Mouse (Mus musculus) midbrain, embryonic 11.5 days (tissue): ENCODE results near the gene Polrmt. TPM values are rescaled to one million over a fixed set of nuclear protein-coding genes. Genes with fewer than 3 reads are reported as not detected.
A peak's percentile ranks its signal among the peaks of the same experiment; 100 is the strongest.
"Not testable (repeated sequence)": the region's sequence is repeated elsewhere in the genome, so short reads cannot be mapped to it uniquely, and the experiment has no call there.

ENCODE experiments used
- ATAC-seq: fragments of 200-750 bp; cut with Nextera tagmentation; 2 replicates; pipeline ENCODE4 v1.8.0; 2017; ENCODE audit warnings: moderate TSS enrichment, moderate library complexity; ENCODE audit not compliant: low FRiP score
- DNase-seq: peaks from one replicate; pipeline ENCODE4 v3.0.0; 2015; ENCODE audit warnings: low spot score; ENCODE audit errors: missing footprints
- H3K27ac ChIP-seq: fragments of 300-500 bp; sonication (generic); 2 replicates; pipeline ENCODE4 v1.5.1; 2014; ENCODE audit warnings: low read depth, low read length
- H3K27me3 ChIP-seq: fragments of 300-500 bp; sonication (generic); 2 replicates; pipeline ENCODE4 v1.6.1; 2014; ENCODE audit warnings: mild to moderate bottlenecking, low read length, moderate library complexity, mixed read lengths; ENCODE audit not compliant: control insufficient read depth, insufficient read depth
- H3K36me3 ChIP-seq: fragments of 300-500 bp; sonication (generic); 2 replicates; pipeline ENCODE4 v1.6.1; 2014; ENCODE audit warnings: mild to moderate bottlenecking, low read length, moderate library complexity, mixed read lengths; ENCODE audit not compliant: control insufficient read depth, insufficient read depth
- H3K4me1 ChIP-seq: fragments of 300-500 bp; sonication (generic); 2 replicates; pipeline ENCODE4 v1.6.1; 2014; ENCODE audit warnings: low read length; ENCODE audit not compliant: control insufficient read depth, insufficient read depth
- H3K4me2 ChIP-seq: fragments of 300-500 bp; sonication (generic); 2 replicates; pipeline ENCODE4 v1.6.1; 2014; ENCODE audit warnings: mild to moderate bottlenecking, moderate library complexity
- H3K4me3 ChIP-seq: fragments of 300-500 bp; sonication (generic); 2 replicates; pipeline ENCODE4 v1.5.1; 2014; ENCODE audit warnings: low read depth, low read length
- H3K9ac ChIP-seq: fragments of 300-500 bp; sonication (generic); 2 replicates; pipeline ENCODE4 v1.6.1; 2014; ENCODE audit warnings: low read length
- H3K9me3 ChIP-seq: fragments of 300-500 bp; sonication (generic); 2 replicates; pipeline ENCODE4 v1.6.1; 2016; ENCODE audit warnings: low read length; ENCODE audit not compliant: control insufficient read depth
- WGBS: fragments of 180-500 bp; shearing (Covaris S2); extraction: QIAGEN DNeasy Blood & Tissue Kit; methylation state at CpG from one replicate; pipeline ENCODE4 v1.1.7; 2014; 5-methylcytosine and 5-hydroxymethylcytosine counted together
- polyA plus RNA-seq: library from polyadenylated mRNA; unstranded; fragments of >200 nt; fragmentation: Nextera tagmentation; extraction: Ambion mirVana; gene quantifications from 2 replicates; pipeline ENCODE4 v1.2.1, GENCODE M21; 2014

Gene Polrmt
- polyA plus RNA-seq, 1 experiment from 2014 or later = 31.2 TPM

DNA sequence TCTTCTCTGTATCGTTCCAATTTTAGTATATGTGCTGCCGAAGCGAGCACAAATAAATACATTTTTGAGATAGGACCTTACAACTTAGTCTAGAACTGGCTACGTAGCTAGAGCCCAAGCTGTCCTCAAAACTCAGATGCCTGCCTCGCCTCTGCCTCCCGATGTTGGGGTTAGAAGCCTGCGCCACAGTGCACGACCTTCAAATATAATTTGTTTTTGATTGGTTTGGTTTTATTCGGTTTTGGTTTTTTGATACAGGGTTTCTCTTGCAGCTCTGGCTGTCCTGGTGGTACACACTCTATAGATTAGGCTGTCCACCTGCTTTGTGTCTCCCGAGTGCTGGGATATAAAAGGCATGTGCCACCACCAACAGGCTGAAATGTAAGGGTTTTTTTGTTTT lies 42.8 kb downstream of the Polrmt start:
- no peaks in the 10 kb centered on the region for H3K9me3 ChIP-seq
- peak overlapping the region; percentile 52 for H3K4me3 ChIP-seq
- ATAC-seq (peak; percentile 4; the same call in 1 of the 2 replicates), DNase-seq (no peak)
- no peaks in the 10 kb centered on the region for H3K27me3 ChIP-seq
- 77% methylated on average over 10 of the region's 10 CpGs for whole genome bisulfite sequencing
- peak overlapping the region; percentile 35 for H3K4me2 ChIP-seq
- H3K36me3 ChIP-seq = no peaks in the 10 kb centered on the region
- peak overlapping the region; percentile 56 for H3K9ac ChIP-seq
- H3K4me1 ChIP-seq = peaks cover 21% of the 10 kb centered on the region
- H3K27ac ChIP-seq = no peak overlapping the region; the same call in 1 of the 2 replicates

DNA sequence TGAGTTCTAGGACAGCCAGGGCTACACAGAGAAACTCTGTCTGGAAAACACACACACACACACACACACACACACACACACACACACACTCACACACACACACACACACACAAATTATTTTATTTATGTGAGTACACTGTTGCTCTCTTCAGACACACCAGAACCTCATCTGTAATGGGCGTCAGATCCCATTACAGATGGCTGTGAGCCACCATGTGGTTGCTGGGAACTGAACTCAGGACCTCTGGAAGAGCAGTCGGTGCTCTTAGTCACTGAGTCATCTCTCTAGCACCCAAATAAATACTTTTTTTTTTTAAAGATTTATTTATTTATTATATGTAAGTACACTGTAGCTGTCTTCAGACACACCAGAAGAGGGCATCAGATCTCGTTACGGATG lies 43.4 kb downstream of the Polrmt start:
- not testable (repeated sequence) for DNase-seq, H3K9me3 ChIP-seq, H3K4me3 ChIP-seq, H3K4me2 ChIP-seq, ATAC-seq, H3K27me3 ChIP-seq, H3K27ac ChIP-seq, H3K36me3 ChIP-seq, H3K9ac ChIP-seq
- whole genome bisulfite sequencing = 94% methylated on average over 2 of the region's 4 CpGs
- peaks cover 21% of the 10 kb centered on the region for H3K4me1 ChIP-seq

DNA sequence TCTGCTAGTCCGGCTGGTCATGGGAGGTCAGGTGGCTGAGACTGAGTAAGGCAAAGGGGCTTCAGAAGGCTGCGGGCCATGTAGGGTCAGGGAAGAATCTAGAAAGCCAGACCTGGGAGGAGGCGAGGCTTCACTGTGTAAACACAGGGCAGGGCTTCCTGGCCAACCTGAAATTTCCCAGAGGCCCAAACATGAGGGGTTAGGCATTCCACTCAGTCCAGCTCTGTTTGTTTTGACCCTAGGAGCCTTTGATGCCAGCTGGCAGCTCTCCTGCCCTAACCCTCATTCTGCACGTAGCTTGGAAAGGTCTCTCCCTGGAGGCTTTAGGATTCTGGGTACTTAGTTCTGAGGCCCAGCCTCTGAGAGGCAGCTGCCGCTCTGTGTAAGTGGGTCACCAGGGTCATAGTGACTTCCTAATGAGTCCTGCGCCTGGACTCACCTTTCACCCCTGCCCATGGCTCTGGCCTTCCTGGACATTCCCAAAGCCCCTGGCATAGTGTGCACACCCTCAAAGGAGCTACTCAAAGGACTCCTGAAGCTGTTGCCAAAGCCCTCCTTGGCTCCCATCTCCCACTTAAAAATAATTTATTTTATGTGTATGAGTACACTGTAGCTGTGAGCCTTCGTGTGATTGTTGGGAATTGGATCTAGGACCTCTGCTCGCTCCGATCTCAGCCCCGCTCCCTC lies 44.8 kb downstream of the Polrmt start:
- no peaks in the 10 kb centered on the region for H3K27me3 ChIP-seq
- H3K9me3 ChIP-seq = no peaks in the 10 kb centered on the region
- no peak for ATAC-seq
- WGBS = 63% methylated on average over 10 of the region's 10 CpGs
- no peak overlapping the region for H3K4me3 ChIP-seq
- H3K4me2 ChIP-seq = no peak overlapping the region
- DNase-seq = no peak
- no peaks in the 10 kb centered on the region for H3K36me3 ChIP-seq
- peaks cover 17% of the 10 kb centered on the region for H3K4me1 ChIP-seq
- H3K27ac ChIP-seq = no peak overlapping the region
- H3K9ac ChIP-seq = no peak overlapping the region

DNA sequence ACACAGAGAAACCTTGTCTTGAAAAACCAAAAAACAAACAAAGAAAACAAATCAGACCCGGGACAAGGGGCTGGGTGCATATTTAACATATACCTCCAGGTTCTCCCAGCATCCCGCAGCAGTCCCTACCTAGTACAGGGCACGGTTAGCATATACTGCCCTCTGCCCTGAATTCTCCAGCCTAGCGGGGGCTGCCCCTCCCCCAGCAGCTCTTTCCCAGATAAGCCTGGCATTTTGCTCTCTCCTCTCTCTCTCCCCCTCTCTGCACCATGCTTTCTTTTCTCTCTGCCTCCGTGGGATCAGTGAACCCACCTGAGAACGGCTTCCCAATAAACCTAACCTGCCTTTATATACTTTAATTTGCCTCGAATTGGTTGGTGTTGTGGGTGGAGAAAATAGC lies 45.7 kb downstream of the Polrmt start:
- DNase-seq = no peak
- 48% methylated on average over 7 of the region's 7 CpGs for WGBS
- Histone ChIP-seq H3K4me3 (no peak overlapping the region), H3K4me2 (no peak overlapping the region), H3K9ac (no peak overlapping the region), H3K4me1 (peaks cover 8% of the 10 kb centered on the region), H3K36me3 (no peaks in the 10 kb centered on the region), H3K9me3 (no peaks in the 10 kb centered on the region), H3K27me3 (no peaks in the 10 kb centered on the region), H3K27ac (no peak overlapping the region)
- ATAC-seq = no peak

DNA sequence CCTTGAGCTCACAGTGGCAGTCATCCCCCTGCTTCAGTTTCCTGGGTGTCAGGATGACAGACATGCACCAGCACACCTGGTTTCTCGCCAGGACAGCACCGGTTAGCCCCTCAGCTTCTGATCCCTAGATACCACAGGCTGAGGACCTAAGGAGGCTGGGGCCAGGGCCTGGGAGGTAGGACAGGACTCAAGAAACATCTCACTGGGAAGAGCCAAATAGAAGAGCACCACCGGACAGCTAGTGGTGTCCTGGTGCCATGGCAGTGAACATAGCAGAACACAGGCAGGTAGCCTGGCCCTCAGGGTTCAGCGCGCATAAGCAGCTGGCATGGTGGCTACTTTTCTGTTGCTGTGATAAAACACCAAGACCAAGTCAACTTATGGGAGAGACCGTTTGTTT lies 47.9 kb downstream of the Polrmt start:
- Histone ChIP-seq H3K4me3 (no peak overlapping the region), H3K9ac (no peak overlapping the region), H3K36me3 (no peaks in the 10 kb centered on the region), H3K4me1 (no peaks in the 10 kb centered on the region), H3K9me3 (no peaks in the 10 kb centered on the region), H3K4me2 (no peak overlapping the region), H3K27me3 (no peaks in the 10 kb centered on the region), H3K27ac (no peak overlapping the region)
- WGBS = 90% methylated on average over 6 of the region's 6 CpGs
- DNase-seq (no peak), ATAC-seq (no peak)

DNA sequence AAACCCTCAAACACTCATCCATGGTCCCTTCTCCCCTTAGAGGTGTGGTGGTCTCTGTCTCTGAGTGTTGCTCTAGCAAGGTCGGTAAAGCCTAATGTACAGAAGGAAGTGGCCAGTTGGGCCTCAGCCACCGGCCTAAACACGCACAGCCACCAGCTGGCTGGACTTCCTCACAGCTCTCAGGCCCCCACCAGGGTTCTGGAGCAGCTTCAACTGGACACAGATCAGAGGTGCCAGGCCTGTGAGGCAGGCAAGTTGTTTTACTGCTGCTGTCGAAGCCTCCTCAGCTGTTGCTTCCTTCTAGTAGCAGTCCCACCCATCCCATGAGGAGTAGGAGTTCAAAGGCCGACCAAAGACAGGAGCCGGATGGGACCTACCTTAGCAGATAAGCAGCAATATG lies 48.5 kb downstream of the Polrmt start:
- H3K4me3 ChIP-seq = no peak overlapping the region
- no peaks in the 10 kb centered on the region for H3K27me3 ChIP-seq
- H3K27ac ChIP-seq = no peak overlapping the region
- H3K9me3 ChIP-seq = no peaks in the 10 kb centered on the region
- ATAC-seq (no peak), DNase-seq (no peak)
- no peak overlapping the region for H3K9ac ChIP-seq
- H3K4me1 ChIP-seq = no peaks in the 10 kb centered on the region
- H3K4me2 ChIP-seq = no peak overlapping the region
- no peaks in the 10 kb centered on the region for H3K36me3 ChIP-seq
- WGBS = 86% methylated on average over 6 of the region's 6 CpGs

DNA sequence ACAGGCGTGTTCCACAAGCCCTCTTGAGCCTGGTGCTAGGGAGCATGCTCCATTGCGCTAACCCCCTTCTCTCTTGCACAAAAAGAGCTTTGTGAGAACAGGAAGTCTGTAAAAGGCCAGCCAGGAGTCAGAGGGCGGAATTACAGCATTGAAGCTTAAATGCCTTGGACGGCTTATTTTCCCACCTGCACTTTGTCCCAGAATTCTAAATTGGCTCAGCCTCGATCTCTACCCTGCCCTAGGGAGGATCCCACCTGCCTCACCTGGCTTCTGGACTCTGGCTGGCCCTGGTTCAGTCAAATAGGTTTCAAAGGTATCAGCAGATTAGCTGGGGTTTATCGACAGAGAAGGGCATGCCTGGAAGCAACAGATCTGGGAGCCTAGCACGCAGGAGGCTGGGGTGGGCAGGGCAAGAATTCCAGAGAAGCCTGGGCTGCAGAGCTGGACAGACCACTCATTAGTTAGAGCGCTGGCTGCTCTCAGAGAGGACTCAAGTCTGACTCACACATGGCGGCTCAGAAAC lies 50.2 kb downstream of the Polrmt start:
- no peak overlapping the region for H3K9ac ChIP-seq
- no peak overlapping the region for H3K4me3 ChIP-seq
- no peak overlapping the region for H3K4me2 ChIP-seq
- H3K36me3 ChIP-seq = no peaks in the 10 kb centered on the region
- no peak for ATAC-seq
- H3K27me3 ChIP-seq = no peaks in the 10 kb centered on the region
- H3K27ac ChIP-seq = no peak overlapping the region
- H3K4me1 ChIP-seq = no peaks in the 10 kb centered on the region
- 72% methylated on average over 9 of the region's 9 CpGs for WGBS
- H3K9me3 ChIP-seq = no peaks in the 10 kb centered on the region; the same call in 1 of the 2 replicates
- no peak for DNase-seq

DNA sequence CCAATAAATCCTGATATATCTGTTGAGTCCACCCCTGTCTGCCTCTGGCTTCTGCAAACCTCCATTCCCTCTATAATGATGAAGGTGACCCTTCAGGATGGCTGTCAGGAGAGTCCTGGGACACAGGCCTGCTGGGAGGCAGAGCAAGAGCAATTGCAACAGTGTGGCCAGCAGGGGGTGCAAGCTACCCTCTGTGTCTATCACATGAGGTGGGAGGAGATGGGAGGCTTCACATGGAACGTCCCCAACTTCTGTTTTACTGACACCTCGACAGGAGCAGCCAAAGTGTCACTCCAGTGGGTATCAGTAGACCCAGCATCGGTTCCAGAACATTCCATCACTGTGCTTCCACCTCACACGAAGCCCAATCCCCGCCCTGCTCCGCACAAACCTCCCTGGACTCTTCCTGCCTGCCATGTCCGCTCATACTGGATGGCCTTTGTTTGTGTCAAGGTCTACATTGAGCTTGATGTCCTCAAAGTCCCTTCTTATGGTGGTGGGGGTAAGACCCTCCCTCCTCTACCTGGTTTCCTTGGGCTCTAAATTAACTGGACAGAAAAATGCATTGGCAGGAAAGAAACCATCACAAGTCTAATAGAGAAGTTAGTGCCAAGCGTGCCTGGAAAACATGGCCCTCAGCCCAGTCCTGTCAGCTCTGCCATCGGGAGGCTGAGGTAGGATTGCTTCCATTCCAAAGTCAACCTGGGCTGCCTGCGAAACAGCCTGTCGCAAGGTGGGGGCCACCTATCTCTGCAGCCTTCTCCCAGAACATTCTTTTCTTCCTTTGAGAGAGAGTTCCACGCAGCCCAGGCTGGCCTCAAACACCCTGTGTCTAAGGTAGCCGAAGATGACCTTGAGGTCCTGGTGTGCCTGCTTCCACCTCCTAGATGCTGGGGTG lies 50.9 kb downstream of the Polrmt start:
- H3K4me2 ChIP-seq = no peak overlapping the region
- 65% methylated on average over 13 of the region's 13 CpGs for WGBS

DNA sequence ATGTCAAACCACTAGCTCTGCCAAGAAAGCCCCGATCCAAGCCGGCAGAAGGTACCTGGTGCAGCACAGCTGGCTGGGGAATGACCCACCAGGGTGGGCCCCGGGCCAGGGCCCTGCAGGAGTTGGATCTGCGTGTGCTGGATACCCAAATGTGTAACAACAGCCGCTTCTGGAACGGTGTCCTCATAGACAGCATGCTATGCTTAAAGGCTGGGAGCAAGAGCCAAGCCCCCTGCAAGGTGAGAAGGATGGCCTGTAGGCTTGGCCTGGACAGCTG lies 52.1 kb downstream of the Polrmt start:
- Histone ChIP-seq H3K9ac (no peak overlapping the region), H3K27ac (no peak overlapping the region)
- no peak for ATAC-seq

More for the DNA sequence above, 50.9 kb downstream of the Polrmt start:
- H3K36me3 ChIP-seq = no peaks in the 10 kb centered on the region
- no peak overlapping the region for H3K4me3 ChIP-seq
- DNase-seq (no peak), ATAC-seq (peak; percentile 71; the same call in 1 of the 2 replicates)
- H3K4me1 ChIP-seq = no peaks in the 10 kb centered on the region
- H3K9ac ChIP-seq = no peak overlapping the region
- no peaks in the 10 kb centered on the region for H3K27me3 ChIP-seq
- no peaks in the 10 kb centered on the region; the same call in 1 of the 2 replicates for H3K9me3 ChIP-seq
- H3K27ac ChIP-seq = no peak overlapping the region

More for the DNA sequence above, 52.1 kb downstream of the Polrmt start:
- DNase-seq = no peak
- no peak overlapping the region for H3K4me3 ChIP-seq
- H3K36me3 ChIP-seq = no peaks in the 10 kb centered on the region
- H3K4me2 ChIP-seq = no peak overlapping the region
- 84% methylated on average over 6 of the region's 6 CpGs for WGBS
- H3K4me1 ChIP-seq = no peaks in the 10 kb centered on the region
- no peaks in the 10 kb centered on the region for H3K27me3 ChIP-seq
- H3K9me3 ChIP-seq = no peaks in the 10 kb centered on the region; the same call in 1 of the 2 replicates
